Mouse (Mus musculus) midbrain, embryonic 11.5 days (tissue): ENCODE data around the gene Pogz. TPM values are rescaled to one million over a fixed set of nuclear protein-coding genes. Genes with fewer than 3 reads are reported as not detected.
A peak's percentile ranks its signal among the peaks of the same experiment; 100 is the strongest.
"Not testable (repeated sequence)": the region's sequence is repeated elsewhere in the genome, so short reads cannot be mapped to it uniquely, and the experiment has no call there.

Experiments used
- ATAC-seq: fragments of 200-750 bp; cut with Nextera tagmentation; 2 replicates; pipeline ENCODE4 v1.8.0; 2017; ENCODE audit warnings: moderate TSS enrichment, moderate library complexity; ENCODE audit not compliant: low FRiP score
- DNase-seq: peaks from one replicate; pipeline ENCODE4 v3.0.0; 2015; ENCODE audit warnings: low spot score; ENCODE audit errors: missing footprints
- H3K27ac ChIP-seq: fragments of 300-500 bp; sonication (generic); 2 replicates; pipeline ENCODE4 v1.5.1; 2014; ENCODE audit warnings: low read depth, low read length
- H3K27me3 ChIP-seq: fragments of 300-500 bp; sonication (generic); 2 replicates; pipeline ENCODE4 v1.6.1; 2014; ENCODE audit warnings: mild to moderate bottlenecking, low read length, moderate library complexity, mixed read lengths; ENCODE audit not compliant: control insufficient read depth, insufficient read depth
- H3K36me3 ChIP-seq: fragments of 300-500 bp; sonication (generic); 2 replicates; pipeline ENCODE4 v1.6.1; 2014; ENCODE audit warnings: mild to moderate bottlenecking, low read length, moderate library complexity, mixed read lengths; ENCODE audit not compliant: control insufficient read depth, insufficient read depth
- H3K4me1 ChIP-seq: fragments of 300-500 bp; sonication (generic); 2 replicates; pipeline ENCODE4 v1.6.1; 2014; ENCODE audit warnings: low read length; ENCODE audit not compliant: control insufficient read depth, insufficient read depth
- H3K4me2 ChIP-seq: fragments of 300-500 bp; sonication (generic); 2 replicates; pipeline ENCODE4 v1.6.1; 2014; ENCODE audit warnings: mild to moderate bottlenecking, moderate library complexity
- H3K4me3 ChIP-seq: fragments of 300-500 bp; sonication (generic); 2 replicates; pipeline ENCODE4 v1.5.1; 2014; ENCODE audit warnings: low read depth, low read length
- H3K9ac ChIP-seq: fragments of 300-500 bp; sonication (generic); 2 replicates; pipeline ENCODE4 v1.6.1; 2014; ENCODE audit warnings: low read length
- H3K9me3 ChIP-seq: fragments of 300-500 bp; sonication (generic); 2 replicates; pipeline ENCODE4 v1.6.1; 2016; ENCODE audit warnings: low read length; ENCODE audit not compliant: control insufficient read depth
- WGBS: fragments of 180-500 bp; shearing (Covaris S2); extraction: QIAGEN DNeasy Blood & Tissue Kit; methylation state at CpG from one replicate; pipeline ENCODE4 v1.1.7; 2014; 5-methylcytosine and 5-hydroxymethylcytosine counted together
- polyA plus RNA-seq: library from polyadenylated mRNA; unstranded; fragments of >200 nt; fragmentation: Nextera tagmentation; extraction: Ambion mirVana; gene quantifications from 2 replicates; pipeline ENCODE4 v1.2.1, GENCODE M21; 2014

Gene Pogz
- polyA plus RNA-seq, 1 experiment from 2014 or later = 24.2 TPM

DNA sequence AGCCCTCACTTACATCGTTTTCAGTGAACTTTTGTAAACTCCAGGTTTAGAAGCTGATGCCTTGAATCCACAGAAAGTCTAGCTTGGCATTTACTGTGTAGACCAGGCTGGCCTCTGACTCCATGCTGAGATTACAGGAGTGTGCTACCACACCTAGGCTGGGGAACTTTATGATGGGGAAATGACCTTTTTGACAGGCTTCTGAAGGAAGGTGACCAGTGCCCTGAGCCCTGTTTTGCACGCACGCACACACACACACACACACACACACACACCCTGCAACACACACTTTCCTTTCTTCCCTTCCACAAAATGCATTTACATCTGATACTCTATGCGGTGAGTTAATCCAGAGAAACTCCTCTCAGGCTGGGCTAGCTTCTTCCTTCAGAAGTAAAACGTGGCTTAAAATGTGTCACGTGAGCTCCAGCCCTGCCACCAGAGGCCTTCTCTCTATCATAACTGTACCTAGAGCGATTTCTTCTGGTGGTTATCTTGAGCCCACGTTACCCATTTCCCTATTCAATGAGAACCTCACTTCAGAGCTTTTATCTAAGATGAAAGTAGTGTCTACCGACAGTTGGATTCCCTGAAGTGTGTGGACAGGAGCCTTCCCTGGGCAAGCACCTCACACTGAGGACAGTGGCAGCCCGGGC, 94.2 kb downstream of the Pogz start:
- ATAC-seq = not testable (repeated sequence)
- DNase-seq = peak; percentile 76
- 79% methylated on average over 10 of the region's 10 CpGs for WGBS

More for the DNA sequence above, 94.2 kb downstream of the Pogz start:
- H3K9ac ChIP-seq, H3K27ac ChIP-seq, H3K9me3 ChIP-seq, H3K4me1 ChIP-seq, H3K4me3 ChIP-seq, H3K36me3 ChIP-seq, H3K27me3 ChIP-seq, H3K4me2 ChIP-seq: not testable (repeated sequence)

Other genes starting within 250 kb of the Pogz start
- gene Gm10972, start 194.5 kb upstream of the Pogz start, polyA plus RNA-seq = not detected in 2 replicates
- gene Tuft1, start 178.7 kb upstream of the Pogz start, polyA plus RNA-seq = 4.2 and 4.5 TPM in 2 replicates
- not detected in 2 replicates for gene Selenbp2, start 144.0 kb upstream of the Pogz start, polyA plus RNA-seq
- gene Cgn, start 51.1 kb upstream of the Pogz start, polyA plus RNA-seq = 2.3 and 2.9 TPM in 2 replicates
- gene Psmb4, start 49.4 kb downstream of the Pogz start, polyA plus RNA-seq = 339 and 371 TPM in 2 replicates
- 3.6 and 4.7 TPM in 2 replicates for gene Selenbp1, start 95.5 kb downstream of the Pogz start, polyA plus RNA-seq
- gene Rfx5, start 116.5 kb downstream of the Pogz start, polyA plus RNA-seq = 5.9 and 6.8 TPM in 2 replicates
- 20.2 and 21.2 TPM in 2 replicates for gene Pi4kb, start 137.2 kb downstream of the Pogz start, polyA plus RNA-seq
- gene Zfp687, start 177.9 kb downstream of the Pogz start, polyA plus RNA-seq = 24.1 and 29.7 TPM in 2 replicates
- gene Psmd4, start 205.0 kb downstream of the Pogz start, polyA plus RNA-seq = 300 and 316 TPM in 2 replicates